Mouse (Mus musculus) embryonic facial prominence, embryonic 14.5 days (tissue): ENCODE measurements around the gene Uhrf1bp1. TPM values are rescaled to one million over a fixed set of nuclear protein-coding genes. Genes with fewer than 3 reads are reported as not detected.

Experiments used
- ATAC-seq: fragments of 200-750 bp; cut with Nextera tagmentation; 2 replicates; pipeline ENCODE4 v1.8.0; 2017; ENCODE audit warnings: low read depth, moderate number of reproducible peaks, moderate TSS enrichment
- DNase-seq: peaks from one replicate; pipeline ENCODE4 v3.0.0-alpha.2; 2015; ENCODE audit warnings: low spot score
- H3K27ac ChIP-seq: fragments of 300-500 bp; sonication (generic); replicated peaks from 2 replicates; pipeline ENCODE4 v1.5.1; 2014; ENCODE audit warnings: low read depth, mild to moderate bottlenecking, low read length, moderate library complexity
- H3K27me3 ChIP-seq: fragments of 300-500 bp; sonication (generic); replicated peaks from 2 replicates; pipeline ENCODE4 v1.6.1; 2014; ENCODE audit warnings: low read length; ENCODE audit not compliant: control insufficient read depth, insufficient read depth
- H3K36me3 ChIP-seq: fragments of 300-500 bp; sonication (generic); 2 replicates; pipeline ENCODE4 v1.6.1; 2014; ENCODE audit warnings: low read length, mixed read lengths; ENCODE audit not compliant: control insufficient read depth, insufficient read depth
- H3K4me1 ChIP-seq: fragments of 300-500 bp; sonication (generic); 2 replicates; pipeline ENCODE4 v1.6.1; 2014; ENCODE audit warnings: antibody characterized with exemption, low read length; ENCODE audit not compliant: control insufficient read depth, insufficient read depth
- H3K4me2 ChIP-seq: fragments of 300-500 bp; sonication (generic); 2 replicates; pipeline ENCODE4 v1.6.1; 2014; ENCODE audit warnings: low read depth, mild to moderate bottlenecking, low read length, moderate library complexity, mixed read lengths
- H3K4me3 ChIP-seq: fragments of 300-500 bp; sonication (generic); 2 replicates; pipeline ENCODE4 v1.5.1; 2014; ENCODE audit warnings: low read depth, mild to moderate bottlenecking, low read length
- H3K9ac ChIP-seq: fragments of 300-500 bp; sonication (generic); 2 replicates; pipeline ENCODE4 v1.6.1; 2014; ENCODE audit warnings: low read depth, mild to moderate bottlenecking, low read length, moderate library complexity, mixed read lengths
- H3K9me3 ChIP-seq: fragments of 300-500 bp; sonication (generic); 2 replicates; pipeline ENCODE4 v1.6.1; 2016; ENCODE audit warnings: low read length; ENCODE audit not compliant: control insufficient read depth
- WGBS: fragments of 180-500 bp; shearing (Covaris S2); extraction: QIAGEN DNeasy Blood & Tissue Kit; methylation state at CpG from one replicate; pipeline ENCODE4 v1.1.7; 2014; 5-methylcytosine and 5-hydroxymethylcytosine counted together
- polyA plus RNA-seq: library from polyadenylated mRNA; unstranded; fragments of >200 nt; fragmentation: Nextera tagmentation; extraction: Ambion mirVana; gene quantifications from 2 replicates; pipeline ENCODE4 v1.2.1, GENCODE M21; 2014

Uhrf1bp1 gene
- polyA plus RNA-seq, 1 experiment from 2014 or later: 5.9 TPM

GRCm38 (mm10) chr17:27916366-27916765 lies 60.1 kb downstream of the Uhrf1bp1 start:
- H3K4me3 ChIP-seq: no peak overlapping the region
- WGBS: 35% methylated on average over 4 of the region's 4 CpGs
- H3K4me1 ChIP-seq: 0 out of 2 replicates have a peak, but pooled peaks cover 3% of the 10 kb centered on the region
- no peak overlapping the region for H3K9ac ChIP-seq
- H3K36me3 ChIP-seq: no peaks in the 10 kb centered on the region; the same call in 1 of the 2 replicates
- no peak overlapping the region for H3K4me2 ChIP-seq
- no peaks in the 10 kb centered on the region for H3K27me3 ChIP-seq
- ATAC-seq (no peak), DNase-seq (peak; percentile 27)
- H3K27ac ChIP-seq: peak overlapping the region; percentile 5; the same call in 1 of the 2 replicates
- no peaks in the 10 kb centered on the region for H3K9me3 ChIP-seq

GRCm38 (mm10) chr17:27920676-27921075 lies 64.4 kb downstream of the Uhrf1bp1 start:
- H3K4me2 ChIP-seq: no peak overlapping the region
- no peaks in the 10 kb centered on the region for H3K9me3 ChIP-seq
- no peak overlapping the region for H3K9ac ChIP-seq
- no peaks in the 10 kb centered on the region for H3K27me3 ChIP-seq
- no peaks in the 10 kb centered on the region for H3K36me3 ChIP-seq
- peaks cover 3% of the 10 kb centered on the region; the same call in 1 of the 2 replicates for H3K4me1 ChIP-seq
- no peak for ATAC-seq
- DNase-seq: no peak
- no peak overlapping the region for H3K27ac ChIP-seq
- 70% methylated on average over 4 of the region's 4 CpGs for WGBS
- H3K4me3 ChIP-seq: no peak overlapping the region

GRCm38 (mm10) chr17:27922174-27922712 lies 66.0 kb downstream of the Uhrf1bp1 start:
- no peaks in the 10 kb centered on the region; the same call in 1 of the 2 replicates for H3K4me1 ChIP-seq
- no peak overlapping the region for H3K4me3 ChIP-seq
- no peak overlapping the region for H3K9ac ChIP-seq
- ATAC-seq (no peak), DNase-seq (no peak)
- H3K27ac ChIP-seq: no peak overlapping the region; the same call in 1 of the 2 replicates
- 85% methylated on average over 11 of the region's 11 CpGs for WGBS
- H3K36me3 ChIP-seq: no peaks in the 10 kb centered on the region
- no peaks in the 10 kb centered on the region for H3K27me3 ChIP-seq
- H3K4me2 ChIP-seq: no peak overlapping the region
- no peaks in the 10 kb centered on the region for H3K9me3 ChIP-seq

GRCm38 (mm10) chr17:27925054-27925453 lies 68.8 kb downstream of the Uhrf1bp1 start:
- Histone ChIP-seq H3K9me3 (no peaks in the 10 kb centered on the region), H3K36me3 (no peaks in the 10 kb centered on the region), H3K27me3 (no peaks in the 10 kb centered on the region), H3K4me2 (no peak overlapping the region), H3K4me3 (no peak overlapping the region), H3K9ac (no peak overlapping the region), H3K4me1 (no peaks in the 10 kb centered on the region; the same call in 1 of the 2 replicates), H3K27ac (no peak overlapping the region)
- WGBS: 85% methylated on average over 4 of the region's 4 CpGs
- no peak for ATAC-seq
- DNase-seq: no peak

GRCm38 (mm10) chr17:27925504-27925903 lies 69.3 kb downstream of the Uhrf1bp1 start:
- no peaks in the 10 kb centered on the region; the same call in 1 of the 2 replicates for H3K4me1 ChIP-seq
- no peak for ATAC-seq
- H3K9ac ChIP-seq: no peak overlapping the region
- H3K27ac ChIP-seq: no peak overlapping the region
- no peak overlapping the region for H3K4me2 ChIP-seq
- WGBS: 64% methylated on average over 7 of the region's 7 CpGs
- no peak for DNase-seq
- no peaks in the 10 kb centered on the region for H3K9me3 ChIP-seq
- H3K27me3 ChIP-seq: no peaks in the 10 kb centered on the region
- no peak overlapping the region for H3K4me3 ChIP-seq
- H3K36me3 ChIP-seq: no peaks in the 10 kb centered on the region

- 95% methylated on average over 5 of the region's 5 CpGs for WGBS
- H3K4me1 ChIP-seq: 0 out of 2 replicates have a peak, but pooled peaks cover 3% of the 10 kb centered on the region
- H3K4me3 ChIP-seq: no peak overlapping the region
- no peak for ATAC-seq
- H3K27ac ChIP-seq: no peak overlapping the region
- no peak overlapping the region for H3K4me2 ChIP-seq
- no peaks in the 10 kb centered on the region for H3K36me3 ChIP-seq
- H3K27me3 ChIP-seq: no peaks in the 10 kb centered on the region
- H3K9ac ChIP-seq: no peak overlapping the region
- no peak for DNase-seq
- no peaks in the 10 kb centered on the region for H3K9me3 ChIP-seq
Measured at GRCm38 (mm10) chr17:27930291-27930690, 74.0 kb downstream of the Uhrf1bp1 start.

GRCm38 (mm10) chr17:27931826-27932225 lies 75.6 kb downstream of the Uhrf1bp1 start:
- no peak for ATAC-seq
- peaks cover 4% of the 10 kb centered on the region; the same call in 1 of the 2 replicates for H3K4me1 ChIP-seq

GRCm38 (mm10) chr17:27934136-27934910 lies 78.1 kb downstream of the Uhrf1bp1 start:
- peak overlapping the region; percentile 71 for H3K27ac ChIP-seq
- H3K4me2 ChIP-seq: no peak overlapping the region
- H3K9ac ChIP-seq: no peak overlapping the region
- DNase-seq (peak; percentile 61), ATAC-seq (no peak)
- WGBS: 64% methylated on average over 10 of the region's 10 CpGs
- no peaks in the 10 kb centered on the region for H3K27me3 ChIP-seq
- H3K9me3 ChIP-seq: no peaks in the 10 kb centered on the region
- H3K4me3 ChIP-seq: no peak overlapping the region
- no peaks in the 10 kb centered on the region for H3K36me3 ChIP-seq
- H3K4me1 ChIP-seq: peaks cover 20% of the 10 kb centered on the region

More at GRCm38 (mm10) chr17:27931826-27932225, 75.6 kb downstream of the Uhrf1bp1 start:
- 80% methylated on average over 4 of the region's 4 CpGs for WGBS
- no peak overlapping the region for H3K4me3 ChIP-seq
- no peak overlapping the region for H3K9ac ChIP-seq
- H3K27ac ChIP-seq: no peak overlapping the region
- no peaks in the 10 kb centered on the region for H3K9me3 ChIP-seq
- no peaks in the 10 kb centered on the region for H3K36me3 ChIP-seq
- no peak for DNase-seq
- H3K4me2 ChIP-seq: no peak overlapping the region
- no peaks in the 10 kb centered on the region for H3K27me3 ChIP-seq
